Mouse (Mus musculus): Measurements from ENCODE around the gene Hadh. TPM values are rescaled to one million over a fixed set of nuclear protein-coding genes. Genes with fewer than 3 reads are reported as not detected.

Hadh gene
- polyA plus RNA-seq (2014; fragmentation: Nextera tagmentation; extraction: Ambion mirVana): 74.6 and 77.6 TPM in 2 replicates

- H3K9ac ChIP-seq (ENCODE audit: low read length): peak within 1 kb of the TSS; percentile 66
- ATAC-seq (ENCODE audit: insufficient read depth, low FRiP score, low TSS enrichment): peak; percentile 93
- H3K27me3 ChIP-seq (ENCODE audit: control insufficient read depth, insufficient read depth, low read length): no peaks in the 10 kb centered on the region
- H3K4me2 ChIP-seq (ENCODE audit: low read depth): peak within 1 kb of the TSS; percentile 58
- peak within 1 kb of the TSS; percentile 63 for H3K4me3 ChIP-seq (ENCODE audit: low read depth, low read length)
- H3K4me1 ChIP-seq (ENCODE audit: control insufficient read depth, insufficient read depth, low read length): peaks cover 4% of the 10 kb centered on the region; the same call in 1 of the 2 replicates
- under 1% methylated on average over 46 of the region's 54 CpGs for WGBS
- no peak within 1 kb of the TSS for H3K27ac ChIP-seq (ENCODE audit: low read depth, low read length)
- no peaks in the 10 kb centered on the region for H3K9me3 ChIP-seq (ENCODE audit: control insufficient read depth, low read length)
- H3K36me3 ChIP-seq (ENCODE audit: control insufficient read depth, insufficient read depth, low read length): no peaks in the 10 kb centered on the region
- peak; percentile 93 for DNase-seq (ENCODE audit: low spot score)
Measured at GRCm38 (mm10) chr3:131271559-131272373, at the start of gene Hadh. Gene Hadh, minus strand, starts transcription at chr3:131272101.

- no peak overlapping the region for H3K4me3 ChIP-seq (ENCODE audit: low read depth, low read length)
- H3K36me3 ChIP-seq (ENCODE audit: control insufficient read depth, insufficient read depth, low read length): no peaks in the 10 kb centered on the region
- H3K4me2 ChIP-seq (ENCODE audit: low read depth): no peak overlapping the region
- H3K4me1 ChIP-seq (ENCODE audit: control insufficient read depth, insufficient read depth, low read length): no peaks in the 10 kb centered on the region
- 8% methylated on average over 3 of the region's 3 CpGs for WGBS
- no peak overlapping the region for H3K9ac ChIP-seq (ENCODE audit: low read length)
- DNase-seq (ENCODE audit: low spot score): peak; percentile 82
- no peak overlapping the region for H3K27ac ChIP-seq (ENCODE audit: low read depth, low read length)
- ATAC-seq (ENCODE audit: insufficient read depth, low FRiP score, low TSS enrichment): no peak
- no peaks in the 10 kb centered on the region for H3K27me3 ChIP-seq (ENCODE audit: control insufficient read depth, insufficient read depth, low read length)
- no peaks in the 10 kb centered on the region for H3K9me3 ChIP-seq (ENCODE audit: control insufficient read depth, low read length)
Measured at GRCm38 (mm10) chr3:131320184-131320583, 48.3 kb upstream of the Hadh start.

- H3K4me3 ChIP-seq (ENCODE audit: low read depth, low read length): no peak overlapping the region
- H3K9ac ChIP-seq (ENCODE audit: low read length): no peak overlapping the region
- no peak overlapping the region for H3K27ac ChIP-seq (ENCODE audit: low read depth, low read length)
- H3K4me2 ChIP-seq (ENCODE audit: low read depth): no peak overlapping the region
- 63% methylated on average over 2 of the region's 2 CpGs for WGBS
- H3K4me1 ChIP-seq (ENCODE audit: control insufficient read depth, insufficient read depth, low read length): no peaks in the 10 kb centered on the region
- DNase-seq (ENCODE audit: low spot score) (no peak), ATAC-seq (ENCODE audit: insufficient read depth, low FRiP score, low TSS enrichment) (no peak)
- no peaks in the 10 kb centered on the region for H3K9me3 ChIP-seq (ENCODE audit: control insufficient read depth, low read length)
- no peaks in the 10 kb centered on the region for H3K27me3 ChIP-seq (ENCODE audit: control insufficient read depth, insufficient read depth, low read length)
- no peaks in the 10 kb centered on the region for H3K36me3 ChIP-seq (ENCODE audit: control insufficient read depth, insufficient read depth, low read length)
Measured at GRCm38 (mm10) chr3:131318211-131318610, 46.3 kb upstream of the Hadh start.

DNA sequence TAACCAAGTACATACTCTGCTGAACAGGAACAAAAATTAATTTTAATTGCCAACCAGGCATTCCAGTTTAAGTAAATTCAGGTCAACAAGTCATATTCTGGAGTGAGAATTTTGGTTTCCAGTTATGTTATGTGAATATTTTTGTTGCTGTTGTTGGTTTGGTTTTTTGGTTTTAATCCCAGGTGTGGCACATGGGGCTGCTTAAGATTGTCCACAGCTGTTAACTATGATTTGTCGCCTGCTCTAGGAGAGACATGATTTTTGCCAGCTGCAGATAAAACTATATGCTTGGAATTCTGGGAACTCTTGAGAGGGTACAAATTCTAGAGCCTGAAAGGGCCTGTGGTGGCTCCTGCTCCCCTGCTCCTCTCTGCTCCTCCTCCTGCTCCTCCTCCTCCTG is 45.2 kb upstream of the Hadh start:
- DNase-seq (ENCODE audit: low spot score) (no peak), ATAC-seq (ENCODE audit: insufficient read depth, low FRiP score, low TSS enrichment) (no peak)
- H3K9me3 ChIP-seq (ENCODE audit: control insufficient read depth, low read length): no peaks in the 10 kb centered on the region
- H3K4me1 ChIP-seq (ENCODE audit: control insufficient read depth, insufficient read depth, low read length): no peaks in the 10 kb centered on the region
- H3K27ac ChIP-seq (ENCODE audit: low read depth, low read length): no peak overlapping the region
- WGBS: 91% methylated on average over 1 of the region's 1 CpGs
- no peaks in the 10 kb centered on the region for H3K27me3 ChIP-seq (ENCODE audit: control insufficient read depth, insufficient read depth, low read length)
- no peaks in the 10 kb centered on the region for H3K36me3 ChIP-seq (ENCODE audit: control insufficient read depth, insufficient read depth, low read length)
- H3K4me2 ChIP-seq (ENCODE audit: low read depth): no peak overlapping the region
- H3K9ac ChIP-seq (ENCODE audit: low read length): no peak overlapping the region
- H3K4me3 ChIP-seq (ENCODE audit: low read depth, low read length): no peak overlapping the region

DNA sequence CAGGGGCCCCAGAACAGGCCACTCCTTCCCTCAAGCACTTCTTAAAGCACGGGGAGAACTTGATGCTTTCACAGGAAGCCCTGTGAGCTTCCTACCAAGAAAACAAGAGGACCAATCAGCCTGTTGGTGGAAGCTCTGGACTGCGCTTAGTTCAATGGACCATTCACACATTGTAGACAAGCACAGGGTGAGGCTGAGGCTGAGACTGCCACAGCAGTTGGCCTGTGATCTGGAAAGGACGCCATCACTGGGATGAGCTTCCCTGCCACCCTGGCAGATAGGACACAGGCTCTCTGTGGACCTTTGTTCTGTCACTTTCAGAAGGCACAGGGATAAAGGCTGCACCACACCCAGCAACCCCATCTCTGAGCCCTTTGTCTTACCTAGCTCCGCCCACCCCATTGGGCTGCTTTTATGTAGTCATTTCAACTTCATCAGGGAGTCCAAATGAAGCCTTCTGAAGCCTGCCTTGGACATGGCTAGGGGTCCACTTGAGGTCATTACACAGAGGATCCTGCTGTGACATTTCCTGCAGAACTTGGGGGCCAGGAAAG is 44.1 kb upstream of the Hadh start:
- Histone ChIP-seq H3K9me3 (ENCODE audit: control insufficient read depth, low read length) (no peaks in the 10 kb centered on the region), H3K4me2 (ENCODE audit: low read depth) (no peak overlapping the region), H3K4me1 (ENCODE audit: control insufficient read depth, insufficient read depth, low read length) (no peaks in the 10 kb centered on the region), H3K9ac (ENCODE audit: low read length) (no peak overlapping the region), H3K27me3 (ENCODE audit: control insufficient read depth, insufficient read depth, low read length) (no peaks in the 10 kb centered on the region), H3K4me3 (ENCODE audit: low read depth, low read length) (no peak overlapping the region), H3K36me3 (ENCODE audit: control insufficient read depth, insufficient read depth, low read length) (no peaks in the 10 kb centered on the region), H3K27ac (ENCODE audit: low read depth, low read length) (no peak overlapping the region)
- ATAC-seq (ENCODE audit: insufficient read depth, low FRiP score, low TSS enrichment) (no peak), DNase-seq (ENCODE audit: low spot score) (no peak)
- WGBS: 30% methylated on average over 4 of the region's 4 CpGs

DNA sequence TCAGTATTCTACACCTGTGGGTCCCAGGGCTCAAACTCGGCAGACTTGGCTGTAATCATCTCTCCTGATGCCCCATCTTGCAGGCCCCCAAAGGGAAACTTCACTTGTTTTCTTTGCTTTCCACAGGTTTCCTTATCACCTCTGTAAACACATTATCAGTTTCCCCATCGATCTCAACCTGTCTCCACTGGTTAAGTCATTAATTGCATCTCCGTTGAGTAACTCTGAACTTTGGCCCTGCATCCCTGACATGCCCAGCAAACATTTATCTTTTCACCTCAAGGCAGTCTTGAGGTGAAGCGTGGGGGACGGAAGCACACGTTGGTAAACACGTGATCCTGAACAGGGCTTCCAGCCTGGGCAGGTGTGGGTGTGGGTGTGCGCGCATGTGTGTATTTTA is 40.4 kb upstream of the Hadh start:
- Histone ChIP-seq H3K4me1 (ENCODE audit: control insufficient read depth, insufficient read depth, low read length) (no peaks in the 10 kb centered on the region), H3K9ac (ENCODE audit: low read length) (no peak overlapping the region), H3K4me2 (ENCODE audit: low read depth) (no peak overlapping the region), H3K27me3 (ENCODE audit: control insufficient read depth, insufficient read depth, low read length) (no peaks in the 10 kb centered on the region), H3K4me3 (ENCODE audit: low read depth, low read length) (no peak overlapping the region), H3K9me3 (ENCODE audit: control insufficient read depth, low read length) (no peaks in the 10 kb centered on the region), H3K27ac (ENCODE audit: low read depth, low read length) (no peak overlapping the region), H3K36me3 (ENCODE audit: control insufficient read depth, insufficient read depth, low read length) (no peaks in the 10 kb centered on the region)
- DNase-seq (ENCODE audit: low spot score): no peak
- WGBS: 92% methylated on average over 9 of the region's 9 CpGs
- ATAC-seq (ENCODE audit: insufficient read depth, low FRiP score, low TSS enrichment): no peak

GRCm38 (mm10) chr3:131310572-131310971 is 38.7 kb upstream of the Hadh start:
- no peak for ATAC-seq (ENCODE audit: insufficient read depth, low FRiP score, low TSS enrichment)
- no peak for DNase-seq (ENCODE audit: low spot score)

GRCm38 (mm10) chr3:131307811-131308210 is 35.9 kb upstream of the Hadh start:
- H3K4me1 ChIP-seq (ENCODE audit: control insufficient read depth, insufficient read depth, low read length): no peaks in the 10 kb centered on the region
- no peak for DNase-seq (ENCODE audit: low spot score)

More at GRCm38 (mm10) chr3:131310572-131310971, 38.7 kb upstream of the Hadh start:
- Histone ChIP-seq H3K4me1 (ENCODE audit: control insufficient read depth, insufficient read depth, low read length) (no peaks in the 10 kb centered on the region), H3K9ac (ENCODE audit: low read length) (no peak overlapping the region), H3K36me3 (ENCODE audit: control insufficient read depth, insufficient read depth, low read length) (no peaks in the 10 kb centered on the region), H3K4me2 (ENCODE audit: low read depth) (no peak overlapping the region), H3K4me3 (ENCODE audit: low read depth, low read length) (no peak overlapping the region), H3K27ac (ENCODE audit: low read depth, low read length) (no peak overlapping the region), H3K27me3 (ENCODE audit: control insufficient read depth, insufficient read depth, low read length) (no peaks in the 10 kb centered on the region), H3K9me3 (ENCODE audit: control insufficient read depth, low read length) (no peaks in the 10 kb centered on the region)
- 84% methylated on average over 4 of the region's 4 CpGs for WGBS

DNA sequence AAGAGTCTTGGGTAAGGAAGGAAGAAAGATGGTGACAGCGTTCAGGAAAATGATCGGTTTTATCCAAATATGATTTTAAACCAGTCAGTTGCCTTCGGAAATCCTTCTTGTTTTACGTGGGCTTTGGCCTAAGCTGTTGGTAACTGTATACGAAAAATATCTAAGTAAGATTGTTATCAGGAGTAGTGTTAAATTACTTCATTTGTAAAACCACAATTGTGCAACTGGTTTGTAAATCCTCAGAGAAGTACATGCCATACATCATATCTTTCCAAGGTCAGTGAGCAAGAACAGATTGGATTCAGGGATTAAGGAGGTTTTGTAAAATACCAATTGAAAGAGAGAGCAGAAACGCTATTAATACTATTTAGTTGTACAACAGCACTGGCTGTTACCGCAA is 34.4 kb upstream of the Hadh start:
- Histone ChIP-seq H3K27me3 (ENCODE audit: control insufficient read depth, insufficient read depth, low read length) (no peaks in the 10 kb centered on the region), H3K4me2 (ENCODE audit: low read depth) (no peak overlapping the region)
- DNase-seq (ENCODE audit: low spot score): no peak

More at GRCm38 (mm10) chr3:131307811-131308210, 35.9 kb upstream of the Hadh start:
- Histone ChIP-seq H3K4me3 (ENCODE audit: low read depth, low read length) (no peak overlapping the region), H3K9me3 (ENCODE audit: control insufficient read depth, low read length) (no peaks in the 10 kb centered on the region), H3K36me3 (ENCODE audit: control insufficient read depth, insufficient read depth, low read length) (no peaks in the 10 kb centered on the region), H3K9ac (ENCODE audit: low read length) (no peak overlapping the region), H3K4me2 (ENCODE audit: low read depth) (no peak overlapping the region), H3K27ac (ENCODE audit: low read depth, low read length) (no peak overlapping the region), H3K27me3 (ENCODE audit: control insufficient read depth, insufficient read depth, low read length) (no peaks in the 10 kb centered on the region)
- 90% methylated on average over 3 of the region's 3 CpGs for WGBS
- no peak for ATAC-seq (ENCODE audit: insufficient read depth, low FRiP score, low TSS enrichment)

More for the DNA sequence above, 34.4 kb upstream of the Hadh start:
- Histone ChIP-seq H3K36me3 (ENCODE audit: control insufficient read depth, insufficient read depth, low read length) (no peaks in the 10 kb centered on the region), H3K9me3 (ENCODE audit: control insufficient read depth, low read length) (no peaks in the 10 kb centered on the region), H3K4me3 (ENCODE audit: low read depth, low read length) (no peak overlapping the region), H3K27ac (ENCODE audit: low read depth, low read length) (no peak overlapping the region), H3K4me1 (ENCODE audit: control insufficient read depth, insufficient read depth, low read length) (no peaks in the 10 kb centered on the region), H3K9ac (ENCODE audit: low read length) (no peak overlapping the region)
- 91% methylated on average over 7 of the region's 7 CpGs for WGBS
- no peak for ATAC-seq (ENCODE audit: insufficient read depth, low FRiP score, low TSS enrichment)
